Mouse (Mus musculus) forebrain, embryonic 11.5 days (tissue): ENCODE data around the gene Aqp1. TPM values are rescaled to one million over a fixed set of nuclear protein-coding genes. Genes with fewer than 3 reads are reported as not detected.

Source experiments
- ATAC-seq: fragments of 200-750 bp; cut with Nextera tagmentation; replicated peaks from 2 replicates; pipeline ENCODE4 v1.8.0; 2017; ENCODE audit warnings: moderate TSS enrichment; ENCODE audit not compliant: low FRiP score
- DNase-seq: peaks from one replicate; pipeline ENCODE4 v3.0.0-alpha.2; 2017; ENCODE audit warnings: low spot score
- H3K27ac ChIP-seq: fragments of 300-500 bp; sonication (generic); 2 replicates; pipeline ENCODE4 v1.5.1; 2014; ENCODE audit warnings: low read depth, low read length
- H3K27me3 ChIP-seq: fragments of 300-500 bp; sonication (generic); 2 replicates; pipeline ENCODE4 v1.6.1; 2014; ENCODE audit warnings: mild to moderate bottlenecking, low read length, mixed read lengths; ENCODE audit not compliant: control insufficient read depth, insufficient read depth
- H3K36me3 ChIP-seq: fragments of 300-500 bp; sonication (generic); 2 replicates; pipeline ENCODE4 v1.6.1; 2014; ENCODE audit warnings: mild to moderate bottlenecking, low read length, moderate library complexity, mixed read lengths; ENCODE audit not compliant: control insufficient read depth, insufficient read depth
- H3K4me1 ChIP-seq: fragments of 300-500 bp; sonication (generic); replicated peaks from 2 replicates; pipeline ENCODE4 v1.6.1; 2014; ENCODE audit warnings: low read length, mixed read lengths; ENCODE audit not compliant: control insufficient read depth, insufficient read depth
- H3K4me2 ChIP-seq: fragments of 300-500 bp; sonication (generic); 2 replicates; pipeline ENCODE4 v1.6.1; 2014; ENCODE audit warnings: low read depth, mild to moderate bottlenecking, low read length, moderate library complexity, mixed read lengths; ENCODE audit not compliant: severe bottlenecking
- H3K4me3 ChIP-seq: fragments of 300-500 bp; sonication (generic); 2 replicates; pipeline ENCODE4 v1.5.1; 2014; ENCODE audit warnings: low read depth, low read length
- H3K9ac ChIP-seq: fragments of 300-500 bp; sonication (generic); 2 replicates; pipeline ENCODE4 v1.6.1; 2014; ENCODE audit warnings: low read length
- H3K9me3 ChIP-seq: fragments of 300-500 bp; sonication (generic); 2 replicates; pipeline ENCODE4 v1.6.1; 2016; ENCODE audit warnings: low read length, mixed read lengths; ENCODE audit not compliant: control insufficient read depth
- WGBS: fragments of 180-500 bp; shearing (Covaris S2); extraction: QIAGEN DNeasy Blood & Tissue Kit; methylation state at CpG from one replicate; pipeline ENCODE4 v1.1.7; 2014; 5-methylcytosine and 5-hydroxymethylcytosine counted together
- polyA plus RNA-seq: library from polyadenylated mRNA; unstranded; fragments of >200 nt; fragmentation: Nextera tagmentation; extraction: Ambion mirVana; gene quantifications from 2 replicates; pipeline ENCODE4 v1.2.1, GENCODE M21; 2014

Gene Aqp1
- polyA plus RNA-seq, 1 experiment from 2014 or later = 0.61 TPM

DNA sequence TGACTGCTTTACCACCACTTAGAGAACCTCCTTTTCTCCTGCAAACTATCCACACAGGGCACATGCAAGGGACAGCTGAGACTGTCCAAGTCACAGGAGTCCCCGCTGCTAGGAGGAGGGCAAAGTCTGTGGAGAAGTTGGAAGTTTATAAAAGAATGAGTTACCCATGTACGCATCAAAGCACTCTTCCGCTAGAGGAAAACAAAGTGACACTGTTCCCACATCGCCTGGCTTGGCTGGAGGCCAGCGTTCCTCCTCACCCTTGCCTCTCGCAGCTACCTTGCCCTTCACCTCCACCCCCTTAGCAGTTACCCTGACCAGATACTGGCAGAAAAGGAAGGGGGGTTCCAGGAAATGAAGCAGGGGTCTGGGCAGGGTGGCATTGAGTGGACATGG lies 21.4 kb downstream of the Aqp1 start:
- H3K4me2 ChIP-seq = no peak overlapping the region
- 0 out of 2 replicates have a peak, but pooled peaks cover 4% of the 10 kb centered on the region for H3K4me1 ChIP-seq
- no peak overlapping the region for H3K27ac ChIP-seq
- 65% methylated on average over 6 of the region's 6 CpGs for WGBS
- DNase-seq = peak; percentile 44
- no peaks in the 10 kb centered on the region for H3K9me3 ChIP-seq
- no peak overlapping the region for H3K4me3 ChIP-seq
- H3K9ac ChIP-seq = no peak overlapping the region
- ATAC-seq = no peak
- H3K36me3 ChIP-seq = no peaks in the 10 kb centered on the region
- H3K27me3 ChIP-seq = no peaks in the 10 kb centered on the region

DNA sequence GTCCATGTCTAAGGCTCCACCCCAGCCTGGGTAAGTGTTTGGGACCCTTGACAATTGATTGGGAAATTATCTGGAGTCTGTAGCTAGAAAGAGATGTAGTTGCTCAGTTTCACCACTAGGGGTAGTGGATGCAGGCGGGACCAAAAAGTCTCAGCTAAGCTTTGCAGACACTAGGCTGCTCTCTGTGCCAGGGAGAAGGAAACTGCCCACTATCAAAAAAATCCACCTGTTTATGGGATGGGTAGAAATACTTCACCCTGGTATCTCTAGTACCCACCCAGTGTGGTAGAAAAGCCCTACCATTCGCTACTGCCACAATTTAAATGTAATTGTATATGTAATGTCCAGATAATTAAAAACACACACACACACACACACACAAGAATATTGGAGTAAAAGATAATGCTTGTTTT lies 22.5 kb downstream of the Aqp1 start:
- Histone ChIP-seq H3K4me1 (0 out of 2 replicates have a peak, but pooled peaks cover 4% of the 10 kb centered on the region), H3K27ac (no peak overlapping the region), H3K36me3 (no peaks in the 10 kb centered on the region), H3K9me3 (no peaks in the 10 kb centered on the region), H3K9ac (no peak overlapping the region), H3K4me3 (no peak overlapping the region), H3K4me2 (no peak overlapping the region), H3K27me3 (no peaks in the 10 kb centered on the region)
- DNase-seq = peak; percentile 59
- WGBS = 26% methylated on average over 2 of the region's 2 CpGs
- peak; percentile 46; the same call in 1 of the 2 replicates for ATAC-seq

DNA sequence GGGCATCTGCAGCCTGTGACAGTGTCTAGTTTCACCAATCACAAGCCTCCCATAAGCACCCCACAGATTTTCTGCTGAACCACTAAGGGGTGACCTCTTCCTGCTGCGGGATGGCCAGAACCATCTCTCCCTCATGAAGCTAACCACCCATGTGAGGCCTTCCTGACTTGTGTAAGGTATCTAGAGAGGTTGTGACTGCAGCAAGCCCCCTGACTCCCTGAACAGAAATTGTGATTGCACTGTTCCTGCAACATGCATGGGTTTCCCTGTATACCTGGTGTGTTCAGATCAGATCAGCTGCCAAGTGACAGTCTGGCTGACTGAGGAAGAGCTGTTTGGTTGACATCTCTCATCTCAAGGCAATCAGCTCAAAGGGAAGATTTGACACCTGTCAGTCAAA lies 26.4 kb downstream of the Aqp1 start:
- DNase-seq (no peak), ATAC-seq (no peak)
- no peaks in the 10 kb centered on the region for H3K27me3 ChIP-seq
- H3K4me3 ChIP-seq = no peak overlapping the region
- no peaks in the 10 kb centered on the region for H3K4me1 ChIP-seq
- H3K4me2 ChIP-seq = no peak overlapping the region
- no peaks in the 10 kb centered on the region for H3K9me3 ChIP-seq
- H3K36me3 ChIP-seq = no peaks in the 10 kb centered on the region
- no peak overlapping the region for H3K27ac ChIP-seq
- WGBS = 79% methylated on average over 1 of the region's 1 CpGs
- H3K9ac ChIP-seq = no peak overlapping the region

DNA sequence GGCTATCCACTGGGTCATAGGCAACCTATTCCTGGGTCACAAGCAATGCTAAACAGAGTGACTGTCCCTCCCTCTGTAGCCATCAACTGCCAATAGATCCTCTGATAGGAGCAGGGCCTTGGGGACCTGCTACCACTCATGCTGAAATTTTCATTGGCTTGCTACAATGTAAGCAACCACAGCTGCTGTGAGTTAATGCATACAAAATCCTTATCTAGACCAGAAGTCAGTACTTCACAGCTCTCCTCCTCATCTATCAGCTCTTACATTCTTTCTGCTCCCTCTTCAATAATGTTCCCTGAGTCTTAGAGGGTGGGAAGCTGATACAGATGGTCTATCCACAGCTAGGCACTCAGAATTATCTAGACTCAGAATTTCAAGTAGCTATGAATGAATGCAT lies 30.9 kb downstream of the Aqp1 start:
- ATAC-seq (no peak), DNase-seq (no peak)
- Histone ChIP-seq H3K4me3 (no peak overlapping the region), H3K9ac (no peak overlapping the region), H3K27me3 (no peaks in the 10 kb centered on the region), H3K36me3 (no peaks in the 10 kb centered on the region), H3K4me1 (no peaks in the 10 kb centered on the region), H3K9me3 (no peaks in the 10 kb centered on the region), H3K4me2 (no peak overlapping the region), H3K27ac (no peak overlapping the region)

DNA sequence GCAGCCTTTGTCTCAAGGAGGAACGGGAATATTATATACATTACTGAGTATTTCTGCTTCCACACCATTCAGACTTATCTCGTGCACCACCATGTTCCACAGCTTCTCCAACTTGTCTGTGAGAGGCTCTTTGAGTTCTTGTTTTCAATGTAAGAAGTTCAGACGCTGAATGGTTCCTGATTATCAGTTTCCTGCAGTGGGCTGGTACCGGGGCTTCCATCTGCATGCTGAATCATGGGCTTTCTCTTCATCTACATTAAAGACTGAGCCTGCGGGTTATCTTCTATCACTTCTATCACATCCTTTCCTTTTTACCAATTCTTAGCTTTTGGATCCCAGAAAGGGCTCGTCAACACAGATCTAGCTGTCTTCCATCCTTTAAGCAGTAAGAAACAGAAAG lies 34.6 kb downstream of the Aqp1 start:
- WGBS = 84% methylated on average over 6 of the region's 6 CpGs
- no peaks in the 10 kb centered on the region for H3K27me3 ChIP-seq
- H3K4me3 ChIP-seq = no peak overlapping the region
- H3K27ac ChIP-seq = no peak overlapping the region
- H3K9ac ChIP-seq = no peak overlapping the region
- DNase-seq (no peak), ATAC-seq (no peak)
- H3K9me3 ChIP-seq = no peaks in the 10 kb centered on the region
- H3K4me1 ChIP-seq = no peaks in the 10 kb centered on the region
- H3K36me3 ChIP-seq = no peaks in the 10 kb centered on the region
- no peak overlapping the region for H3K4me2 ChIP-seq

DNA sequence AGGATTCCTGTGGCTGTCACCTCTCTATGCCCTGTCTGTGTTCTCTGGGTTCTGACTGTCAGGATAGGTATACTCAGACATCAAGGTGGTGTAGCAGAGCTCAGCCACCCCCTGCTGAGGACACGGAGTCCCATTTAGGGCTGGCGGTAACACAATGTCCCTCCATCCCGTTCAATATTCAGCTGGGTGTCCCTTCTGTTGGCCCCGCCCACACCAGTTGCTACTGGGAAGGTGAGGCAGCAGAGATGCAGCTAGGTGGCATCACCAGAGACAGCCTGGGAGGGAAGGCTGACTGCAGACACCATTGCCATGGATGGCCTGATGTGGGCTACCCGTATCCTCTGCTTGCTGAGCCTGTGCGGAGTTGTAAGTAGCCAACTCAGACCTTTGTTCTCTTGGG lies 39.8 kb downstream of the Aqp1 start, which contains the start of gene Ghrhr:
Gene Ghrhr (plus strand): TSS at position 220 of the 400 bp plus-strand sequence.
- Histone ChIP-seq H3K4me3 (no peak within 1 kb of the TSS), H3K9ac (no peak within 1 kb of the TSS), H3K9me3 (no peaks in the 10 kb centered on the region), H3K27me3 (no peaks in the 10 kb centered on the region), H3K36me3 (no peaks in the 10 kb centered on the region), H3K4me2 (no peak within 1 kb of the TSS), H3K4me1 (no peaks in the 10 kb centered on the region), H3K27ac (no peak within 1 kb of the TSS)
- DNase-seq (no peak), ATAC-seq (no peak)
- WGBS = 77% methylated on average over 6 of the region's 6 CpGs

DNA sequence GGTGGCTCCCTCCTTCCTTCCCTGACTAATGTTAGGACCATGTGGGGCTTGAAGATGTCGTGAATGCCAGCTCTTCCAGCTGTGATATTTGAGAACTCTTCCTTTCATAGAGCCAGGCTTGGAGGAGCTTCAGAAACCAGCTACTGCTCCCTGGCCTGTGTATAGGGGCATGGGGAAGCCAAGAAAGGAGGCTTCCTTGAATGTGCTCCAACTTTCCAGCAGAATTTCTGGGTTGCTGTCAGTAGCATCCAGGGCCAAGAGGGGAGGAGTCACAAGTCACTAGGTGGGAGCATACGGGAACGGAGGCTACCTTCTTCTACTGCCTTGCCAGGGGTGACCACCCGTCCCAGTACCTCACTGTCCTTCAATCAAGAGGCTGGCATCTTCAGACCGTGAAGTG lies 40.3 kb downstream of the Aqp1 start:
- Histone ChIP-seq H3K27me3 (no peaks in the 10 kb centered on the region), H3K9ac (no peak overlapping the region), H3K4me1 (no peaks in the 10 kb centered on the region), H3K36me3 (no peaks in the 10 kb centered on the region), H3K4me3 (no peak overlapping the region), H3K4me2 (no peak overlapping the region), H3K27ac (no peak overlapping the region), H3K9me3 (no peaks in the 10 kb centered on the region)
- ATAC-seq = no peak
- DNase-seq = no peak
- WGBS = 78% methylated on average over 5 of the region's 5 CpGs

DNA sequence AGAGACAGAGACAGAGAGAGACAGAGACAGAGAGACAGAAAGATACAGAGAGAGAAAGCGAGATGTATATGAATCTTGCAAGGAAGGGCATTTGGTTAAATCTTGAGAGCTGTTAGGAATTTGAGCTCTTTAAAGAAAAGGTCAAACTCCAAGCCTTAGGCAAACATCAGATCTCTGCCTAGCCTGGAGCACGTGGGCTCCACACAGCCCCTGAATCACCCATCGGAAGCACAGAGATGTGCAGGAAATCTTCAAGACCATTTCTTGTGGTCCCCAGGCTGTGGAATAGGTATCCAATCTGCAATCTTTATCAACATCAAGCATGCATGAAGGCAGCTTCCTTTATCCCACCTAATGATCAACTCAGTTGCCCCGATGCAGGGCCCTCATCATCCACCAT lies 41.2 kb downstream of the Aqp1 start:
- 86% methylated on average over 4 of the region's 4 CpGs for WGBS
- H3K4me1 ChIP-seq = no peaks in the 10 kb centered on the region
- H3K27me3 ChIP-seq = no peaks in the 10 kb centered on the region
- ATAC-seq (no peak), DNase-seq (no peak)
- H3K9me3 ChIP-seq = no peaks in the 10 kb centered on the region
- no peak overlapping the region for H3K9ac ChIP-seq
- H3K36me3 ChIP-seq = no peaks in the 10 kb centered on the region
- no peak overlapping the region for H3K4me3 ChIP-seq
- H3K27ac ChIP-seq = no peak overlapping the region
- no peak overlapping the region for H3K4me2 ChIP-seq

DNA sequence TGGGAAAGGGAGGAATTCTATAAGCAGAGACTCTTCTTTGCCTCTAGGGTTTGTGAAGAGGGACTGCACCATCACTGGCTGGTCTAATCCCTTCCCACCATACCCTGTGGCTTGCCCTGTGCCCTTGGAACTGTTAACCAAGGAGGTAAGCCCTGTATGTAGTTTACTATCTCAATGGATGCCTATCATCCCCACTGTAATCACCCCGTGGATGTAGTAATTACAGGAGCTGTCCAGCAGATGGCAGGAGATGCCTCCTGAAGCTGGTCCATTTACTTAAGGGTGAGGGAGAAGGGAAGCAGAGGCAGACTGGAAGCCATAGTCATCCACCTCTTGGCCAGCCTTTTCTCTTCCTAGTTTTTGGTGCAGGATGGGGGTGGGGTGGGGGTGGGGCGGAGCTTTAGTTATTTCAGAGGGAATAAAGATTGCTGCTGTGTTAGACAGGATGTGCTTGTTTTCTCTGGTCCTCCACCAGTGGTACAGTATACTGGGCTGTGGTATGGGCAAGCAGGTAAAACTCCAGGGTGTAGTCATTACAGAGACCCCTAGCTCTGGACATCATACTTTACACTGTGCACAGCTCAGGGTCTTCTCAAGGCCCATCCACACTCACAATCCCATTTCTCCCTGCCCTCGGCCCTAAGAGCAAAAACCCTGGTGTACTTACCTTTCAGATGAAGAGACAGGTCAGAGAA lies 43.6 kb downstream of the Aqp1 start:
- WGBS = 39% methylated on average over 3 of the region's 3 CpGs
- no peaks in the 10 kb centered on the region for H3K36me3 ChIP-seq
- H3K27me3 ChIP-seq = no peaks in the 10 kb centered on the region

More for the DNA sequence above, 43.6 kb downstream of the Aqp1 start:
- Histone ChIP-seq H3K4me2 (no peak overlapping the region), H3K9me3 (no peaks in the 10 kb centered on the region), H3K4me3 (no peak overlapping the region), H3K27ac (no peak overlapping the region), H3K4me1 (no peaks in the 10 kb centered on the region), H3K9ac (no peak overlapping the region)
- ATAC-seq (peak; percentile 39; the same call in 1 of the 2 replicates), DNase-seq (peak; percentile 66)
